28 mouse cellular contexts compared by ENCODE assay signal in genomic region chr12:111160871-111161270, GRCm38 (mm10). TPM values are rescaled to one million over a fixed set of nuclear protein-coding genes. Genes with fewer than 3 reads are reported as not detected.
DNase-seq lines count a peak whose midpoint lies in the region; ATAC-seq and TF ChIP-seq lines count a peak whose summit lies in the region.
"Had no signal": no experiment of that assay in that cellular context is flagged by ENCODE, and none has a peak within 500 bp of the region (broad histone marks: within the 10 kb centered on the region; RNA-seq: fewer than 3 reads in every experiment).

No protein-coding gene starts in this region.

- DNase-seq in CD4-positive, CD25-positive, alpha-beta regulatory T cell, adult 2 months (ENCODE audit: low read depth, low spot score), result peak; percentile 15
- DNase-seq in liver, postnatal 0 days, result no peak
- DNase-seq in liver, result no peak
- no peak for DNase-seq in CH12.LX (ENCODE audit: extremely low read depth)
- DNase-seq in layer of hippocampus, postnatal 14 days (ENCODE audit: low spot score in 2 of 2), result no peak
- DNase-seq: adrenal gland, adult 8-10 months; adrenal gland, postnatal 36 days; cerebellum, adult 11 months; cerebellum, adult 9-10 months; embryo, embryonic 11 days; gastrocnemius, adult 2 months; gastrocnemius, postnatal 36 days; heart, adult 18-20 months; heart, postnatal 10 days had no signal

- no peak for ATAC-seq in CD4-positive, CD25-positive, alpha-beta regulatory T cell, adult 4 months
- no peak for ATAC-seq in liver, postnatal 0 days
- ATAC-seq: forebrain, embryonic 14.5 days; hindbrain, postnatal 0 days; intestine, embryonic 15.5 days had no signal

- H3K27me3 ChIP-seq in liver, postnatal 0 days (ENCODE audit: insufficient read depth, low read length), result no peaks in the 10 kb centered on the region
- H3K27me3 ChIP-seq in CH12.LX (replicated peaks), result no peaks in the 10 kb centered on the region
- H3K27me3 ChIP-seq: embryonic facial prominence, embryonic 15.5 days; hindbrain, embryonic 13.5 days; intestine, embryonic 15.5 days had no signal

- H3K4me1 ChIP-seq in liver, postnatal 0 days (ENCODE audit: insufficient read depth), result peaks cover 37% of the 10 kb centered on the region
- peaks cover 18 to 56% of the 10 kb centered on the region in 2 experiments for H3K4me1 ChIP-seq in CH12.LX (ENCODE audit: control insufficient read depth in 1 of 2, insufficient read depth in 2 of 2)

- in situ Hi-C loops in CH12.LX (cut with MboI; ENCODE audit: low pct_ligation_motif_present, low pct_unique_long_range_greater_than_20kb, low sequenced_read_pairs), result loop anchor here (10.0 kb wide), 1 partner anchor 94 kb away; no protein-coding TSS in a partner anchor

- H3K4me3 ChIP-seq in liver, postnatal 0 days (ENCODE audit: low read depth, low read length), result 0 out of 2 replicates have a peak overlapping the region, but pooled peaks have one; percentile 1
- H3K4me3 ChIP-seq in CH12.LX (replicated peaks in 1 of 3; ENCODE audit: low read depth in 2 of 3, low read length in 2 of 3, poor library complexity in 1 of 3) (peak overlapping the region; percentile 71 to 78 (median 72)), macrophage (ENCODE audit: inconsistent target) (no peak overlapping the region)
- H3K4me3 ChIP-seq: embryonic facial prominence, embryonic 15.5 days; erythroblast, embryonic 14.5 days; forebrain, embryonic 10.5 days; gastrocnemius, adult 2 months; hindbrain, embryonic 13.5 days; intestine, embryonic 15.5 days had no signal

- no peak for TF ChIP-seq POLR2A in CH12.LX (IDR thresholded peaks at IDR 0.05; ENCODE audit: low read depth, low read length)

- H3K36me3 ChIP-seq in liver, postnatal 0 days (replicated peaks; ENCODE audit: insufficient read depth, low read length), result no peaks in the 10 kb centered on the region
- peaks cover 0 to 4% of the 10 kb centered on the region in 2 experiments for H3K36me3 ChIP-seq in CH12.LX (replicated peaks in 1 of 2; ENCODE audit: control insufficient read depth in 1 of 2, insufficient read depth in 1 of 2, low read length in 1 of 2)
- no peaks in the 10 kb centered on the region for H3K36me3 ChIP-seq in macrophage (ENCODE audit: inconsistent target)
- H3K36me3 ChIP-seq: embryonic facial prominence, embryonic 15.5 days; forebrain, embryonic 10.5 days; heart, embryonic 10.5 days; hindbrain, embryonic 13.5 days; intestine, embryonic 15.5 days had no signal

- H3K4me2 ChIP-seq in liver, postnatal 0 days (ENCODE audit: low read depth, low read length), result 0 out of 2 replicates have a peak overlapping the region, but pooled peaks have one; percentile 49
- H3K4me2 ChIP-seq in CH12.LX (ENCODE audit: insufficient read depth, low read depth, poor library complexity, severe bottlenecking), result peak overlapping the region; percentile 89
- H3K4me2 ChIP-seq: embryonic facial prominence, embryonic 15.5 days; hindbrain, embryonic 13.5 days; intestine, embryonic 15.5 days had no signal

- peak overlapping the region; percentile 78 for H3K27ac ChIP-seq in liver, postnatal 0 days (ENCODE audit: low read depth)
- peak overlapping the region; percentile 96 for H3K27ac ChIP-seq in CH12.LX (ENCODE audit: insufficient read depth, low read depth)
- peak overlapping the region; percentile 93; the same call in 1 of the 2 replicates for H3K27ac ChIP-seq in macrophage
- H3K27ac ChIP-seq: embryonic facial prominence, embryonic 15.5 days; forebrain, embryonic 10.5 days; heart, embryonic 10.5 days; hindbrain, postnatal 0 days; intestine, embryonic 15.5 days had no signal

- no peak for TF ChIP-seq CTCF in liver, postnatal 0 days (IDR thresholded peaks at IDR 0.05; ENCODE audit: low read depth)
- no peak for TF ChIP-seq CTCF in CH12.LX (conservative IDR thresholded peaks at IDR 0.05 in 1 of 2, IDR thresholded peaks at IDR 0.05 in 1 of 2; ENCODE audit: low read depth in 2 of 2, low read length in 2 of 2)

- H3K79me2 ChIP-seq in CH12.LX (replicated peaks; ENCODE audit: control insufficient read depth, extremely low read depth, insufficient read depth, poor library complexity, severe bottlenecking), result peaks cover 20% of the 10 kb centered on the region
- no peaks in the 10 kb centered on the region for H3K79me2 ChIP-seq in macrophage (ENCODE audit: inconsistent target)

- H3K9ac ChIP-seq in liver, postnatal 0 days (replicated peaks), result no peak overlapping the region
- H3K9ac ChIP-seq in CH12.LX (ENCODE audit: insufficient read depth, low read depth), result peak overlapping the region; percentile 78
- H3K9ac ChIP-seq: embryonic facial prominence, embryonic 15.5 days; hindbrain, embryonic 13.5 days; intestine, embryonic 15.5 days had no signal

- dilution Hi-C loops in CH12.LX (cut with MboI; ENCODE audit: extremely low pct_ligation_motif_present, extremely low pct_unique_long_range_greater_than_20kb, low sequenced_read_pairs), result no loop called here

- H3K9me3 ChIP-seq in liver, postnatal 0 days (ENCODE audit: low read length), result no peaks in the 10 kb centered on the region
- no peaks in the 10 kb centered on the region for H3K9me3 ChIP-seq in CH12.LX (replicated peaks; ENCODE audit: low read length)
- H3K9me3 ChIP-seq: embryonic facial prominence, embryonic 15.5 days; forebrain, embryonic 10.5 days; heart, embryonic 10.5 days; hindbrain, embryonic 13.5 days; intestine, embryonic 15.5 days had no signal

- TF ChIP-seq RAD21 in CH12.LX (IDR thresholded peaks at IDR 0.05; ENCODE audit: low read depth, low read length), result no peak

- TF ChIP-seq EP300 in liver, postnatal 0 days (IDR thresholded peaks at IDR 0.05; ENCODE audit: low read depth), result no peak
- no peak for TF ChIP-seq EP300 in CH12.LX (IDR thresholded peaks at IDR 0.05; ENCODE audit: low read length)

- 79% methylated on average over 10 of the region's 10 CpGs for WGBS in liver, postnatal 0 days (ENCODE audit: insufficient replicate concordance)
- 95% methylated on average over 10 of the region's 10 CpGs for WGBS in macrophage (ENCODE audit: missing documents)

TF ChIP-seq in CH12.LX, 34 proteins besides CTCF, POLR2A, EP300 and RAD21 (continues in another document):
- TF ChIP-seq ZKSCAN1 (IDR thresholded peaks at IDR 0.05; ENCODE audit: borderline replicate concordance, low read depth, low read length), result no peak
- no peak for TF ChIP-seq HCFC1 (IDR thresholded peaks at IDR 0.05; ENCODE audit: low read depth, low read length)
- peak; percentile 47; the same call in 1 of the 2 replicates for TF ChIP-seq BHLHE40 (IDR thresholded peaks at IDR 0.05; ENCODE audit: low read depth, low read length)
- TF ChIP-seq MYC (IDR thresholded peaks at IDR 0.05; ENCODE audit: low read depth, low read length), result peak; percentile 92
- TF ChIP-seq MEF2A (IDR thresholded peaks at IDR 0.05; ENCODE audit: borderline replicate concordance, low read depth, low read length), result no peak
- no peak for TF ChIP-seq KAT2A (IDR thresholded peaks at IDR 0.05; ENCODE audit: insufficient replicate concordance, low read length)
- TF ChIP-seq GABPA (IDR thresholded peaks at IDR 0.05; ENCODE audit: insufficient replicate concordance, low read depth, low read length), result no peak
- no peak for TF ChIP-seq ZC3H11A (IDR thresholded peaks at IDR 0.05; ENCODE audit: low read depth, low read length)
- no peak for TF ChIP-seq NELFE (IDR thresholded peaks at IDR 0.05; ENCODE audit: low read depth, low read length)
- no peak; the same call in 1 of the 2 replicates for TF ChIP-seq SIN3A (IDR thresholded peaks at IDR 0.05; ENCODE audit: low read length)
- no peak for TF ChIP-seq JUND (conservative IDR thresholded peaks at IDR 0.05; ENCODE audit: low read depth, low read length)
- peak; percentile 33; the same call in 1 of the 2 replicates for TF ChIP-seq MXI1 (IDR thresholded peaks at IDR 0.05; ENCODE audit: low read depth, low read length)
- TF ChIP-seq CHD1 (IDR thresholded peaks at IDR 0.05; ENCODE audit: low read depth, low read length), result no peak
- TF ChIP-seq JUN (IDR thresholded peaks at IDR 0.05; ENCODE audit: insufficient read depth, low read depth, low read length), result no peak
- TF ChIP-seq MAX (IDR thresholded peaks at IDR 0.05; ENCODE audit: low read length), result peak; percentile 94
- TF ChIP-seq POLR2AphosphoS2 (IDR thresholded peaks at IDR 0.05; ENCODE audit: low read depth, low read length), result 0 out of 2 replicates have a peak, but pooled peaks have one; percentile 14
- no peak for TF ChIP-seq USF1 (IDR thresholded peaks at IDR 0.05; ENCODE audit: low read depth, low read length)
- no peak for TF ChIP-seq ZNF384 (IDR thresholded peaks at IDR 0.05; ENCODE audit: low read depth, low read length)
- no peak; the same call in 1 of the 2 replicates for TF ChIP-seq USF2 (conservative IDR thresholded peaks at IDR 0.05; ENCODE audit: low read depth, low read length)
- TF ChIP-seq E2F4 (IDR thresholded peaks at IDR 0.05; ENCODE audit: insufficient replicate concordance, low read depth, low read length), result no peak
- TF ChIP-seq ELF1 (IDR thresholded peaks at IDR 0.05; ENCODE audit: low read depth, low read length), result no peak
- no peak for TF ChIP-seq NRF1 (IDR thresholded peaks at IDR 0.05; ENCODE audit: low read depth, low read length)

RNA-seq across cellular contexts. Expression of gene Traf3, which starts 5.3 kb away (rescaled TPM):
- 10 to 100 TPM; 14.1 to 15.5 TPM for polyA plus RNA-seq in CD4-positive, CD25-positive, alpha-beta regulatory T cell, adult 4 months (2017; shearing (Covaris generic))
- 1.9 and 2.5 TPM in 2 replicates for polyA plus RNA-seq in liver, postnatal 0 days (2015; fragmentation: Nextera tagmentation; extraction: Ambion mirVana)
- total RNA-seq in CH12.LX (2012; rRNA removed) (17.5 and 21.4 TPM in 2 replicates), CH12.LX (2014; rRNA removed) (9.6 and 10.9 TPM in 2 replicates)
- polyA plus RNA-seq in CH12.LX (2012; ENCODE audit: insufficient read length, low read depth) (30.6 and 33.1 TPM in 2 replicates), macrophage (2018) (9.0 to 14.6 TPM (median 11.9 TPM) in 3 replicates)
- 10 to 100 TPM; 25.0 to 97.6 (median 35.8) TPM for total RNA-seq in macrophage (2018; cell fraction: chromatin; rRNA removed)
- total RNA-seq in macrophage (2018; cell fraction: cytosol; rRNA removed), result 10 to 100 TPM; 12.1 to 27.0 (median 16.3) TPM
- total RNA-seq in macrophage (2018; cell fraction: nucleus; rRNA removed), result 10 to 100 TPM; 20.8 to 52.1 (median 26.9) TPM
- total RNA-seq in layer of hippocampus, postnatal 14 days (2021), result 100 to 1,000 TPM; 124 to 128 TPM

RNA-seq across cellular contexts. Expression of gene 4930595D18Rik, which starts 23.4 kb away (rescaled TPM):
- polyA plus RNA-seq in CD4-positive, CD25-positive, alpha-beta regulatory T cell, adult 4 months (2017; shearing (Covaris generic)), result 1 to 10 TPM in 1 of 2 experiments, not detected in 1; 1.2 TPM
- polyA plus RNA-seq in liver, postnatal 0 days (2015; fragmentation: Nextera tagmentation; extraction: Ambion mirVana), result not detected in 2 replicates
- total RNA-seq in CH12.LX (2012; rRNA removed) (not detected in 2 replicates), CH12.LX (2014; rRNA removed) (0.43 TPM in 1 of 2 replicates, not detected in the other)
- polyA plus RNA-seq in CH12.LX (2012; ENCODE audit: insufficient read length, low read depth) (0.57 and 0.61 TPM in 2 replicates), macrophage (2018) (not detected in 3 replicates)
- not detected for total RNA-seq in macrophage (2018; cell fraction: chromatin; rRNA removed)
- not detected for total RNA-seq in macrophage (2018; cell fraction: cytosol; rRNA removed)
- total RNA-seq in macrophage (2018; cell fraction: nucleus; rRNA removed), result 1 to 10 TPM in 1 of 26 experiments, not detected in 25; 1.0 TPM
- under 1 TPM in 1 of 2 experiments, not detected in 1; 0.41 TPM for total RNA-seq in layer of hippocampus, postnatal 14 days (2021)
- total RNA-seq: adrenal gland, adult 8-10 months; adrenal gland, postnatal 36 days; ES-E14; gastrocnemius, postnatal 36 days; heart, adult 18-20 months; heart, postnatal 10 days; hematopoietic stem cell, adult 5-6 weeks; hindbrain, postnatal 0 days had no signal
- polyA plus RNA-seq: embryonic facial prominence, embryonic 11.5 days; embryonic facial prominence, embryonic 15.5 days; erythroblast, embryonic 14.5 days; forebrain, embryonic 10.5 days; forebrain, embryonic 14.5 days; heart, embryonic 10.5 days; heart, embryonic 14.5 days; hindbrain, postnatal 0 days; intestine, embryonic 15.5 days had no signal
